1 mouse cellular context compared by ENCODE assay signal in the genomic region with DNA sequence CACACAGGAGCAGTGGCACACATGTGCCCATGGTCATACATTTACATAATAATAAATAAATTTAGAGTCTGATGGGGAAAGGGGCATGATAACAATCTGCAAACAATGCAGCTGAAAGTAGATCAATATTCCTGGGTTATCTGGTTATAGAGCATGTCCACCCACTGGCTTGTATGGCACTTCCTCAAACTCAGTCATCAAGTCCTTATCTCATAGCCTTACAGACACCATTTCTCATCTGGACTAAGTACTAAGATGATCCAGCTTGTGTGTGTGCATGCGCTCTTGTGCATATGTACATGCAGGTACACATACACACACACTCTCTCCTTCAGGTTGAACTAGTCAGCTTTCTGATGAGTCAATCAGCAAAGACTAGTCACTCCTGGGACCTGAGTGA.
A peak's percentile ranks its signal among the peaks of the same experiment; 100 is the strongest.
TF ChIP-seq lines count a peak whose summit lies in the region.

No protein-coding gene starts in this region.

TF ChIP-seq in MEL, 35 proteins besides CTCF, POLR2A, EP300 and RAD21:
- no peak for TF ChIP-seq GABPA (IDR thresholded peaks at IDR 0.05; ENCODE audit: low read depth, low read length)
- TF ChIP-seq MXI1 (IDR thresholded peaks at IDR 0.05; ENCODE audit: low read depth, low read length), result no peak
- TF ChIP-seq MAZ (IDR thresholded peaks at IDR 0.05; ENCODE audit: low read depth, low read length), result no peak
- TF ChIP-seq MYC (IDR thresholded peaks at IDR 0.05; ENCODE audit: low read depth, low read length), result no peak
- TF ChIP-seq CHD2 (IDR thresholded peaks at IDR 0.05; ENCODE audit: low read length), result no peak
- TF ChIP-seq MAX (IDR thresholded peaks at IDR 0.05; ENCODE audit: low read length), result no peak
- TF ChIP-seq JUND (IDR thresholded peaks at IDR 0.05; ENCODE audit: low read depth, low read length), result no peak
- no peak for TF ChIP-seq USF1 (IDR thresholded peaks at IDR 0.05; ENCODE audit: low read depth, low read length)
- TF ChIP-seq ELF1 (IDR thresholded peaks at IDR 0.05; ENCODE audit: low read depth, low read length), result peak; percentile 49; the same call in 1 of the 2 replicates
- peak; percentile 88 for TF ChIP-seq GATA1 (IDR thresholded peaks at IDR 0.05; ENCODE audit: low read depth, low read length)
